19 mouse cellular contexts compared by ENCODE assay signal in the genomic region with DNA sequence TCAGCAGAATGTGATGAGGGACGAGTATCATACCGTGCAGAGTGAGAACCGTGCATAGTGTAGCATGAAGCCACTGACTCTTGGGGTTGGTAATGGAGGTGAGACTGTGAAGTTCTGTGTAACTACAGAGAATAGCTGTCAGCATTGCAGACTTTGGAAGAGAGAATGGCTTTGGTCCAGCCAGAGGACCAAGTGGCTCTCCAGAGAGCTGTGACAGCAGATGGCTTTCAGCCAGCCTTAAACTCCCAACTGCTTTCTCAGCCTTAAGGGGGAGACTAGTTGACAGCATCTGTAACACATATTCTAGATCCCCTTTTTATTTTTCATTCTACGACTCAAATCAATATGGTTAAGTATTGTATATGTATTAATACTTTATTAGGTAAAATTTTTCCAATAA.
DNase-seq lines count a peak whose midpoint lies in the region; ATAC-seq and TF ChIP-seq lines count a peak whose summit lies in the region.
"Had no signal": no experiment of that assay in that cellular context is flagged by ENCODE, and none has a peak within 500 bp of the region (broad histone marks: within the 10 kb centered on the region; RNA-seq: fewer than 3 reads in every experiment).

No protein-coding gene starts in this region.

- H3K36me3 ChIP-seq in forebrain, postnatal 0 days (ENCODE audit: insufficient read depth) = no peaks in the 10 kb centered on the region
- no peaks in the 10 kb centered on the region for H3K36me3 ChIP-seq in forebrain, embryonic 10.5 days (replicated peaks)
- H3K36me3 ChIP-seq: embryonic facial prominence, embryonic 15.5 days; forebrain, embryonic 15.5 days; heart, embryonic 12.5 days; hindbrain, embryonic 15.5 days had no signal

- no peak overlapping the region for H3K27ac ChIP-seq in forebrain, postnatal 0 days (ENCODE audit: low read depth, low read length)
- no peak overlapping the region for H3K27ac ChIP-seq in forebrain, embryonic 10.5 days
- H3K27ac ChIP-seq: embryonic facial prominence, embryonic 15.5 days; forebrain, embryonic 15.5 days; heart, adult 2 months; hindbrain, embryonic 15.5 days had no signal

- intact Hi-C loops in left cerebral cortex, postnatal 4 days (cut with DNase I) = no loop called here
- intact Hi-C loops in left cerebral cortex, postnatal 25 days (cut with DNase I) = no loop called here

- H3K4me1 ChIP-seq in forebrain, postnatal 0 days (ENCODE audit: insufficient read depth) = no peaks in the 10 kb centered on the region
- H3K4me1 ChIP-seq in forebrain, embryonic 10.5 days = no peaks in the 10 kb centered on the region
- H3K4me1 ChIP-seq: embryonic facial prominence, embryonic 15.5 days; forebrain, embryonic 15.5 days; heart, embryonic 12.5 days; hindbrain, embryonic 15.5 days had no signal

- H3K27me3 ChIP-seq in forebrain, postnatal 0 days (ENCODE audit: insufficient read depth, low read length) = no peaks in the 10 kb centered on the region
- no peaks in the 10 kb centered on the region for H3K27me3 ChIP-seq in forebrain, embryonic 10.5 days (ENCODE audit: poor library complexity, severe bottlenecking)
- H3K27me3 ChIP-seq: embryonic facial prominence, embryonic 15.5 days; forebrain, embryonic 15.5 days; heart, embryonic 12.5 days; hindbrain, embryonic 15.5 days had no signal

- H3K9me3 ChIP-seq in forebrain, postnatal 0 days (ENCODE audit: low read length) = no peaks in the 10 kb centered on the region
- no peaks in the 10 kb centered on the region for H3K9me3 ChIP-seq in forebrain, embryonic 10.5 days
- H3K9me3 ChIP-seq: embryonic facial prominence, embryonic 15.5 days; forebrain, embryonic 15.5 days; heart, embryonic 12.5 days; hindbrain, embryonic 15.5 days had no signal

- no peak overlapping the region for H3K9ac ChIP-seq in forebrain, postnatal 0 days
- H3K9ac ChIP-seq: embryonic facial prominence, embryonic 15.5 days; forebrain, embryonic 15.5 days; heart, embryonic 12.5 days; hindbrain, embryonic 15.5 days had no signal

- peak; percentile 38; the same call in 1 of the 2 replicates for ATAC-seq in forebrain, postnatal 0 days
- ATAC-seq in granulocyte monocyte progenitor cell, adult 5-6 weeks (replicated peaks; ENCODE audit: poor library complexity, severe bottlenecking) = no peak
- ATAC-seq: forebrain, embryonic 15.5 days had no signal

- H3K4me2 ChIP-seq in forebrain, postnatal 0 days (ENCODE audit: low read depth) = no peak overlapping the region
- H3K4me2 ChIP-seq: embryonic facial prominence, embryonic 15.5 days; forebrain, embryonic 15.5 days; heart, embryonic 12.5 days; hindbrain, embryonic 15.5 days had no signal

- TF ChIP-seq CTCF in forebrain, postnatal 0 days (IDR thresholded peaks at IDR 0.05; ENCODE audit: low read depth) = no peak

- 76% methylated on average over 4 of the region's 4 CpGs for WGBS in forebrain, postnatal 0 days
- 93% methylated on average over 4 of the region's 4 CpGs for WGBS in forebrain, embryonic 10.5 days

- no peak overlapping the region for H3K4me3 ChIP-seq in forebrain, postnatal 0 days (ENCODE audit: low read depth, low read length)
- no peak overlapping the region for H3K4me3 ChIP-seq in forebrain, embryonic 10.5 days
- H3K4me3 ChIP-seq: embryonic facial prominence, embryonic 15.5 days; erythroblast, embryonic 14.5 days; forebrain, embryonic 15.5 days; heart, adult 2 months; heart, embryonic 12.5 days; hindbrain, embryonic 15.5 days had no signal

- DNase-seq in adrenal gland, postnatal 14 days = peak; percentile 4
- no peak for DNase-seq in adrenal gland, postnatal 4 days (ENCODE audit: low spot score in 2 of 2)
- peak; percentile 4 for DNase-seq in forebrain, postnatal 0 days
- DNase-seq in forebrain, embryonic 10.5 days (ENCODE audit: extremely low spot score, low spot score) = no peak
- peak; percentile 59 for DNase-seq in left cerebral cortex, postnatal 4 days
- DNase-seq in left cerebral cortex, postnatal 25 days (ENCODE audit: low spot score in 2 of 2) = no peak
- DNase-seq in brain, adult 2 months (ENCODE audit: low read depth, low spot score) = peak; percentile 27
- DNase-seq: adrenal gland, postnatal 36 days; cerebellum, adult 9-10 months; embryo, embryonic 11 days; gastrocnemius, postnatal 10 days; heart, adult 2 months; kidney, adult 11 months had no signal

Comparison
In these comparisons a context has a peak if more than half of its experiments do, and no peak if none do; other contexts are left out.
1. DNase-seq: peak in adrenal gland, postnatal 14 days (single experiment), forebrain, postnatal 0 days (single experiment), left cerebral cortex, postnatal 4 days (single experiment) and brain, adult 2 months (single experiment); none in adrenal gland, postnatal 4 days (0 of 2), forebrain, embryonic 10.5 days (single experiment) and left cerebral cortex, postnatal 25 days (0 of 2).